Mouse (Mus musculus) hematopoietic multipotent progenitor cell, adult 10-12 weeks (in vitro differentiated cells): Measurements from ENCODE around the gene Zfp991. TPM values are rescaled to one million over a fixed set of nuclear protein-coding genes. Genes with fewer than 3 reads are reported as not detected.

ENCODE experiments used
- polyA plus RNA-seq: library from polyadenylated mRNA; stranded (reverse); fragments of >175 nt; gene quantifications from 2 replicates; pipeline ENCODE4 v1.2.3, GENCODE M21; 2012; ENCODE audit warnings: low replicate concordance

Zfp991 gene
- polyA plus RNA-seq, result 0.57 TPM in 1 of 2 replicates, not detected in the other

GRCm38 (mm10) chr4:147131837-147132459, at the start of gene Zfp991:
Gene Zfp991, plus strand, starts transcription at chr4:147132038.

Other genes with a start within 250 kb of the Zfp991 start
- gene Gm21411, start 222.4 kb upstream of the Zfp991 start, polyA plus RNA-seq, result not detected in 2 replicates
- not detected in 2 replicates for gene Zfp989, start 160.1 kb upstream of the Zfp991 start, polyA plus RNA-seq
- not detected in 2 replicates for gene Rex2, start 110.2 kb upstream of the Zfp991 start, polyA plus RNA-seq
- gene Zfp988, start 173.6 kb downstream of the Zfp991 start, polyA plus RNA-seq, result not detected in 2 replicates
- gene Zfp978, start 229.3 kb downstream of the Zfp991 start, polyA plus RNA-seq, result not detected in 2 replicates